7 mouse cellular contexts compared by ENCODE assay signal in the genomic region with DNA sequence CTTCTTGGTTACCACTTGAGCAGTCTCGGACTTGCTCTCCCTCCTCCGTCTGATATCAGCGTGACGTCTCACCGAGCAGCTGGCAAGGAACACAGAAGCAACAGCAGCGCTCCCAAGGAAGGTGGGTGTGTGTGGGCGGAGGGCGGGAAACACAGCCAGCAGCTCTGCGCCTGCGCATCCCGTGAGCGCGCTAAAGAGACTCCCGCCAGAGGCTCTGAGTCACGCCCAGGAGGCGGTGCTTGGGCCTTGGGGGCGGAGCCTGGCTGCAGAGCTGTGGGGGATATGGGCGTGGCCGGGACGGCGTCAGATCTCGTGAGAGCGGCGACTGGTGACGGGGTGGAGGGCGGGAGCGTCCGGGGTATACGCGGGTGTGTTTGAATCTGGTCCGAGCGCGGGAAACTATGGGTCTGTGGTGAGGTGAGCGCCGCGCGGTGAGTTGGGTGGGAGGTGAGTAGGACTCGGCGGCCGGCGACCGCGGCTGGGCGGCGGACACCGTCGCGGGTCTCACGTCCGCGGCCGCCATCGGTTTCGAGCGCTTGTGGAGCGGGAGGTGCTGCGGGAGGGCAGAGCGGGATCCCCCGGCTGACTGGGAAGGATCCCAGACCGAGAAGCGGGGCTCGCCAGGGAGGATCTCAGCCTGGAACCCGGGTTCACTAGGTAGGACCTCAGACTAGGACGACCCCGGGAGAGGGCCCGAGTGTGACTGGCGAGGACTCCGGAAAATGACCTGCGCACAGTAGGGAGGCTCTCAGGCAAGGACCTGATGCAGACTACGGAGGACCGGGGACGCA. TPM values are rescaled to one million over a fixed set of nuclear protein-coding genes. Genes with fewer than 3 reads are reported as not detected.
DNase-seq lines count a peak whose midpoint lies in the region; ATAC-seq lines count a peak whose summit lies in the region.

A gene (plus strand): TSS at position 358 of the 791 bp plus-strand sequence.

- no peaks in the 10 kb centered on the region; the same call in 1 of the 2 replicates for H3K36me3 ChIP-seq in embryonic facial prominence, embryonic 11.5 days (replicated peaks; ENCODE audit: control insufficient read depth, insufficient read depth, low read depth, low read length)
- H3K36me3 ChIP-seq in limb, embryonic 10.5 days, result peaks cover 73% of the 10 kb centered on the region
- peaks cover 43% of the 10 kb centered on the region for H3K36me3 ChIP-seq in midbrain, embryonic 13.5 days

- ATAC-seq in embryonic facial prominence, embryonic 11.5 days (replicated peaks; ENCODE audit: insufficient number of reproducible peaks, low FRiP score, low TSS enrichment, low read depth), result peak; percentile 98
- peak; percentile 94 for ATAC-seq in granulocyte monocyte progenitor cell, adult 5-6 weeks (replicated peaks; ENCODE audit: poor library complexity, severe bottlenecking)
- peak; percentile 98 for ATAC-seq in midbrain, embryonic 13.5 days

- H3K4me1 ChIP-seq in embryonic facial prominence, embryonic 11.5 days (ENCODE audit: control insufficient read depth, insufficient read depth, low read length), result no peaks in the 10 kb centered on the region
- peaks cover 9% of the 10 kb centered on the region for H3K4me1 ChIP-seq in limb, embryonic 10.5 days
- peaks cover 17% of the 10 kb centered on the region for H3K4me1 ChIP-seq in midbrain, embryonic 13.5 days (replicated peaks)

- H3K9ac ChIP-seq in embryonic facial prominence, embryonic 11.5 days (replicated peaks; ENCODE audit: low read length), result peak within 1 kb of the TSS; percentile 85
- peak within 1 kb of the TSS; percentile 80 for H3K9ac ChIP-seq in midbrain, embryonic 13.5 days (replicated peaks)

- peak within 1 kb of the TSS; percentile 20; the same call in 1 of the 2 replicates for H3K27ac ChIP-seq in embryonic facial prominence, embryonic 11.5 days (replicated peaks; ENCODE audit: low read depth, low read length)
- peak within 1 kb of the TSS; percentile 89 for H3K27ac ChIP-seq in limb, embryonic 10.5 days
- 0 out of 2 replicates have a peak within 1 kb of the TSS, but pooled peaks have one; percentile 35 for H3K27ac ChIP-seq in midbrain, embryonic 13.5 days

- H3K27me3 ChIP-seq in embryonic facial prominence, embryonic 11.5 days (ENCODE audit: control insufficient read depth, insufficient read depth, low read length), result no peaks in the 10 kb centered on the region
- no peaks in the 10 kb centered on the region for H3K27me3 ChIP-seq in limb, embryonic 10.5 days (ENCODE audit: low read depth, poor library complexity, severe bottlenecking)
- H3K27me3 ChIP-seq in midbrain, embryonic 13.5 days, result no peaks in the 10 kb centered on the region

- H3K9me3 ChIP-seq in embryonic facial prominence, embryonic 11.5 days (replicated peaks; ENCODE audit: control insufficient read depth, low read length), result no peaks in the 10 kb centered on the region; the same call in 1 of the 2 replicates
- peaks cover 17% of the 10 kb centered on the region; the same call in 1 of the 2 replicates for H3K9me3 ChIP-seq in limb, embryonic 10.5 days (replicated peaks)
- H3K9me3 ChIP-seq in midbrain, embryonic 13.5 days, result peaks cover 33% of the 10 kb centered on the region

- under 1% methylated on average over 71 of the region's 72 CpGs for WGBS in embryonic facial prominence, embryonic 11.5 days
- WGBS in limb, embryonic 10.5 days, result under 1% methylated on average over 71 of the region's 72 CpGs
- WGBS in midbrain, embryonic 13.5 days, result under 1% methylated on average over 72 of the region's 72 CpGs

- H3K4me2 ChIP-seq in embryonic facial prominence, embryonic 11.5 days (ENCODE audit: low read depth, low read length), result peak within 1 kb of the TSS; percentile 81
- H3K4me2 ChIP-seq in midbrain, embryonic 13.5 days (replicated peaks), result peak within 1 kb of the TSS; percentile 93

- peak within 1 kb of the TSS; percentile 76 for H3K4me3 ChIP-seq in embryonic facial prominence, embryonic 11.5 days (ENCODE audit: low read depth, low read length)
- H3K4me3 ChIP-seq in limb, embryonic 10.5 days, result peak within 1 kb of the TSS; percentile 80
- H3K4me3 ChIP-seq in midbrain, embryonic 13.5 days (replicated peaks), result peak within 1 kb of the TSS; percentile 78

- peak; percentile 99 for DNase-seq in adrenal gland, postnatal 14 days
- peak; percentile 99 for DNase-seq in embryonic facial prominence, embryonic 11.5 days (ENCODE audit: low spot score)
- peak; percentile 96 for DNase-seq in kidney, adult 11 months
- DNase-seq in limb, embryonic 10.5 days (ENCODE audit: low spot score), result peak; percentile 99
- peak; percentile 100 for DNase-seq in spleen, adult 12 weeks (ENCODE audit: low spot score)

RNA-seq across cellular contexts. Expression of the gene that starts here (rescaled TPM):
- total RNA-seq in adrenal gland, postnatal 14 days (2021), result 21.8 and 23.8 TPM in 2 replicates
- 42.8 and 47.7 TPM in 2 replicates for polyA plus RNA-seq in embryonic facial prominence, embryonic 11.5 days (2014; fragmentation: Nextera tagmentation; extraction: Ambion mirVana)
- total RNA-seq in granulocyte monocyte progenitor cell, adult 5-6 weeks (2014; fragmentation: Nextera tagmentation), result 54.2 and 54.7 TPM in 2 replicates
- total RNA-seq in granulocyte monocyte progenitor cell, adult 5-6 weeks (2017), result 113 and 123 TPM in 2 replicates
- polyA plus RNA-seq in limb, embryonic 10.5 days (2016; fragmentation: Nextera tagmentation; extraction: Ambion mirVana), result 53.0 and 63.5 TPM in 2 replicates
- 13.7 and 15.4 TPM in 2 replicates for polyA plus RNA-seq in midbrain, embryonic 13.5 days (2015; fragmentation: Nextera tagmentation; extraction: Ambion mirVana)

Comparison
In these comparisons a context has a peak if more than half of its experiments do, and no peak if none do; other contexts are left out.
1. Peak in every context shown above with its lines: DNase-seq, ATAC-seq, H3K4me3 ChIP-seq and H3K27ac ChIP-seq.
2. H3K27ac ChIP-seq: peak in every context shown above with its lines; median percentile 89 in limb, embryonic 10.5 days; 35 in midbrain, embryonic 13.5 days; 20 in embryonic facial prominence, embryonic 11.5 days.